Mouse (Mus musculus): ENCODE data around the gene Tceal7.
"Not testable (repeated sequence)": the region's sequence is repeated elsewhere in the genome, so short reads cannot be mapped to it uniquely, and the experiment has no call there.

Tceal7 gene

GRCm38 (mm10) chrX:136214729-136215677, at the start of gene Tceal7, which contains the start of gene Bex1:
Tceal7 (plus strand) TSS chrX:136214779.
Bex1 (minus strand) TSS chrX:136215513.
- in situ Hi-C loops (cut with MboI, MseI), result not testable (repeated sequence)

- in situ Hi-C loops (cut with MboI, MseI), result no loop called here
Observed at GRCm38 (mm10) chrX:136170625-136171024, 44.0 kb upstream of the Tceal7 start.

GRCm38 (mm10) chrX:136171189-136172117, 43.1 kb upstream of the Tceal7 start:
- in situ Hi-C loops (cut with MboI, MseI), result no loop called here

GRCm38 (mm10) chrX:136172118-136172551, 42.4 kb upstream of the Tceal7 start, which contains the start of gene Tceal8:
Tceal8 (minus strand) TSS chrX:136172342.
- in situ Hi-C loops (cut with MboI, MseI), result no loop called here

- in situ Hi-C loops (cut with MboI, MseI), result no loop called here
Observed at GRCm38 (mm10) chrX:136172786-136173185, 41.8 kb upstream of the Tceal7 start.

GRCm38 (mm10) chrX:136180897-136181553, 33.6 kb upstream of the Tceal7 start:
- in situ Hi-C loops (cut with MboI, MseI), result no loop called here

- in situ Hi-C loops (cut with MboI, MseI), result no loop called here
Observed at GRCm38 (mm10) chrX:136183107-136183506, 31.5 kb upstream of the Tceal7 start.

GRCm38 (mm10) chrX:136195193-136195944, 19.2 kb upstream of the Tceal7 start:
- in situ Hi-C loops (cut with MboI, MseI), result loop anchor here (5.0 kb wide), 1 partner anchor 112 kb away; no protein-coding TSS in a partner anchor

- in situ Hi-C loops (cut with MboI, MseI), result loop anchor here (5.0 kb wide), 1 partner anchor 110 kb away; no protein-coding TSS in a partner anchor
Observed at GRCm38 (mm10) chrX:136196873-136197272, 17.7 kb upstream of the Tceal7 start.

GRCm38 (mm10) chrX:136203257-136203656, 11.3 kb upstream of the Tceal7 start:
- in situ Hi-C loops (cut with MboI, MseI), result no loop called here

GRCm38 (mm10) chrX:136203664-136204066, 10.9 kb upstream of the Tceal7 start, which contains the start of gene Tceal5:
Tceal5 (minus strand) TSS chrX:136203876.
- in situ Hi-C loops (cut with MboI, MseI), result no loop called here

GRCm38 (mm10) chrX:136204406-136204805, 10.2 kb upstream of the Tceal7 start:
- in situ Hi-C loops (cut with MboI, MseI), result no loop called here

GRCm38 (mm10) chrX:136213396-136213795, 1.2 kb upstream of the Tceal7 start:
- in situ Hi-C loops (cut with MboI, MseI), result no loop called here

- in situ Hi-C loops (cut with MboI, MseI), result no loop called here
Observed at GRCm38 (mm10) chrX:136216303-136216702, 1.7 kb downstream of the Tceal7 start.

- in situ Hi-C loops (cut with MboI, MseI), result no loop called here
Observed at GRCm38 (mm10) chrX:136223714-136224113, 9.1 kb downstream of the Tceal7 start.

- in situ Hi-C loops (cut with MboI, MseI), result no loop called here
Observed at GRCm38 (mm10) chrX:136227768-136228167, 13.2 kb downstream of the Tceal7 start.

- in situ Hi-C loops (cut with MboI, MseI), result loop anchor here (5.0 kb wide), 1 partner anchor 64 kb away; no protein-coding TSS in a partner anchor
Observed at GRCm38 (mm10) chrX:136238118-136238517, 23.5 kb downstream of the Tceal7 start.

GRCm38 (mm10) chrX:136243181-136243580, 28.6 kb downstream of the Tceal7 start:
- in situ Hi-C loops (cut with MboI, MseI), result no loop called here

GRCm38 (mm10) chrX:136244574-136245229, 30.1 kb downstream of the Tceal7 start, which contains the start of gene Tceal9:
Tceal9 (plus strand) TSS chrX:136245079.
- in situ Hi-C loops (cut with MboI, MseI), result no loop called here

All from regulatory T cell (primary cell).